Mouse (Mus musculus) MEL (cell line): Measurements from ENCODE around the gene Gm49630. TPM values are rescaled to one million over a fixed set of nuclear protein-coding genes. Genes with fewer than 3 reads are reported as not detected.
"Not testable (repeated sequence)": the region's sequence is repeated elsewhere in the genome, so short reads cannot be mapped to it uniquely, and the experiment has no call there.

Source experiments
- DNase-seq: peaks from one replicate; pipeline ENCODE4 v3.0.0; 2011; ENCODE audit warnings: low read depth, low spot score
- H3K27ac ChIP-seq: 2 replicates; pipeline ENCODE4 v1.5.1; 2012; ENCODE audit warnings: low read depth, mild to moderate bottlenecking, control low read depth, low read length, moderate library complexity; ENCODE audit not compliant: control insufficient read depth
- H3K27me3 ChIP-seq, 2 experiments: fragments of 150-350 bp in 1 of 2; sonication (generic) in 1 of 2; 2 replicates each; pipeline ENCODE4 v1.6.1; 2012; ENCODE audit warnings: low read length in 2 of 2, mild to moderate bottlenecking in 2 of 2, improper control_type of control experiment in 1 of 2, moderate library complexity in 1 of 2; ENCODE audit not compliant: insufficient read depth in 2 of 2, control insufficient read depth in 1 of 2
- H3K36me3 ChIP-seq, 2 experiments: 2 replicates each; pipeline ENCODE4 v1.6.1; 2012 to 2014; ENCODE audit warnings: low read length in 2 of 2, improper control_type of control experiment in 1 of 2, inconsistent platforms in 1 of 2, mild to moderate bottlenecking in 1 of 2; ENCODE audit not compliant: insufficient read depth in 2 of 2, control insufficient read depth in 1 of 2
- H3K4me1 ChIP-seq, 2 experiments: fragments of 150-350 bp in 1 of 2; sonication (generic) in 1 of 2; 2 replicates each; pipeline ENCODE4 v1.6.1; 2012; ENCODE audit warnings: low read length in 2 of 2, improper control_type of control experiment in 1 of 2, mild to moderate bottlenecking in 1 of 2; ENCODE audit not compliant: insufficient read depth in 2 of 2, control insufficient read depth in 1 of 2
- H3K4me3 ChIP-seq, 2 experiments: fragments of 150-350 bp in 1 of 2; sonication (generic) in 1 of 2; 2 replicates each; pipeline ENCODE4 v1.5.1; 2012; ENCODE audit warnings: low read depth in 2 of 2, low read length in 2 of 2, mild to moderate bottlenecking in 2 of 2, moderate library complexity in 2 of 2, control low read depth in 1 of 2, improper control_type of control experiment in 1 of 2; ENCODE audit not compliant: control insufficient read depth in 1 of 2, insufficient read depth in 1 of 2
- H3K79me2 ChIP-seq: 2 replicates; pipeline ENCODE4 v1.6.1; 2012; ENCODE audit warnings: mild to moderate bottlenecking, low read length, moderate library complexity; ENCODE audit not compliant: control insufficient read depth, poor library complexity, insufficient read depth
- H3K9ac ChIP-seq: 2 replicates; pipeline ENCODE4 v1.6.1; 2012; ENCODE audit warnings: low read depth, mild to moderate bottlenecking, control low read depth, low read length, moderate library complexity; ENCODE audit not compliant: control insufficient read depth, poor library complexity, severe bottlenecking
- H3K9me3 ChIP-seq: fragments of 150-350 bp; sonication (generic); replicated peaks from 2 replicates; pipeline ENCODE4 v1.6.1; 2012; ENCODE audit warnings: mild to moderate bottlenecking, low read length, improper control_type of control experiment, moderate library complexity; ENCODE audit not compliant: insufficient read depth
- polyA plus RNA-seq, 2 experiments: library from polyadenylated mRNA; stranded (reverse) in 1 of 2; unstranded in 1 of 2; fragments of >175 nt in 1 of 2; fragments of >200 nt in 1 of 2; gene quantifications; 2 replicates each; pipeline versions ENCODE4 v1.2.1 to v1.2.4; 2012; ENCODE audit warnings: low replicate concordance in 2 of 2, low read depth in 1 of 2; ENCODE audit not compliant: insufficient read length in 2 of 2, insufficient read depth in 1 of 2, missing spikeins in 1 of 2
- total RNA-seq: library from RNA; depleted of rRNA; stranded (reverse); fragments of 300-350 nt; gene quantifications from 2 replicates; pipeline ENCODE4 v1.2.3, GENCODE M21; 2012

The Gm49630 gene
- total and polyA plus RNA-seq, 3 experiments, result not detected

- not testable (repeated sequence) for H3K9me3 ChIP-seq, H3K4me1 ChIP-seq, H3K9ac ChIP-seq, H3K36me3 ChIP-seq, H3K27ac ChIP-seq, H3K79me2 ChIP-seq, H3K27me3 ChIP-seq, DNase-seq, H3K4me3 ChIP-seq
Measured at GRCm38 (mm10) chr17:7385364-7385763, 13.6 kb upstream of the Gm49630 start, which contains the start of gene Unc93a2. Unc93a2 (minus strand) TSS chr17:7385464.

- not testable (repeated sequence) for H3K27me3 ChIP-seq, H3K27ac ChIP-seq, DNase-seq, H3K9me3 ChIP-seq, H3K79me2 ChIP-seq, H3K4me3 ChIP-seq, H3K4me1 ChIP-seq, H3K36me3 ChIP-seq, H3K9ac ChIP-seq
Measured at GRCm38 (mm10) chr17:7383167-7384143, 11.7 kb upstream of the Gm49630 start.

- not testable (repeated sequence) for H3K9me3 ChIP-seq, H3K36me3 ChIP-seq, DNase-seq, H3K4me1 ChIP-seq, H3K79me2 ChIP-seq, H3K27me3 ChIP-seq, H3K9ac ChIP-seq, H3K27ac ChIP-seq, H3K4me3 ChIP-seq
Measured at GRCm38 (mm10) chr17:7382711-7383110, 10.9 kb upstream of the Gm49630 start.

- H3K27me3 ChIP-seq, H3K36me3 ChIP-seq, H3K4me1 ChIP-seq, H3K9me3 ChIP-seq, H3K9ac ChIP-seq, H3K4me3 ChIP-seq, DNase-seq, H3K79me2 ChIP-seq, H3K27ac ChIP-seq: not testable (repeated sequence)
Measured at GRCm38 (mm10) chr17:7377907-7378306, 6.1 kb upstream of the Gm49630 start.

- H3K9me3 ChIP-seq, H3K27ac ChIP-seq, H3K79me2 ChIP-seq, H3K4me3 ChIP-seq, H3K36me3 ChIP-seq, H3K9ac ChIP-seq, DNase-seq, H3K27me3 ChIP-seq, H3K4me1 ChIP-seq: not testable (repeated sequence)
Measured at GRCm38 (mm10) chr17:7376951-7377700, 5.3 kb upstream of the Gm49630 start.

GRCm38 (mm10) chr17:7369401-7369800 lies 2.4 kb downstream of the Gm49630 start:
- H3K36me3 ChIP-seq, H3K9ac ChIP-seq, H3K27ac ChIP-seq, DNase-seq, H3K9me3 ChIP-seq, H3K79me2 ChIP-seq, H3K4me1 ChIP-seq, H3K27me3 ChIP-seq, H3K4me3 ChIP-seq: not testable (repeated sequence)
